Mouse (Mus musculus) spleen, adult 10 weeks (tissue): ENCODE results near the gene Cpox. TPM values are rescaled to one million over a fixed set of nuclear protein-coding genes. Genes with fewer than 3 reads are reported as not detected.

Source experiments
- polyA plus RNA-seq: library from polyadenylated mRNA; stranded (reverse); fragments of 350-450 nt; fragmentation: Illumina TruSeq; extraction: RNeasy Lipid Tissue Mini Kit (QIAGEN cat#74804); gene quantifications from one replicate; pipeline ENCODE4 v1.2.3, GENCODE M21; 2015; ENCODE audit warnings: low replicate concordance; ENCODE audit not compliant: insufficient read depth

The Cpox gene
- polyA plus RNA-seq = 35.9 TPM

GRCm38 (mm10) chr16:58669917-58670630 lies at the start of gene Cpox:
TSS of gene Cpox (plus strand) at chr16:58670292.

DNA sequence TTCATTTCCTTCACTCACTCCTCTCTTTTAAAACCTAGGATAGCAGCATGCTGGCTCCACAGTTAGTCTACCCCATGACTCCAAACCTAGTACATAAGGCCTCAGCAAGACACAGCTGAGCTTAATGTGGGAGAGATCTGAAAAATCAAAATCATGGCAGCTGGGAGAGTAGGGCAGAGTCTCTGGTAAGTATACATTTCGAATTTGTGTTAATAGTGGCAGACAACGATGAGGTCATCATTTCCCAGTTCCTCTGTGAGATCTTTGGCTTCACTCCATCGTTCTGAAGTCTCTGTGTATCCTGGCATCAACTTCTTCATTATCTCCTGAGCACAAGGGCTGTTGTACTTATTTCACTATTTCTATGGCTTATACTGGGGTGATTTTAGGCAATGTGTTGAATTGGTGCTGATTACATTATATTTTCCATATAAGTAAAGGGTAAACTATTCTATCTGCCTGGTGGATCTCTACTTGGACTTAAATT lies 31.4 kb upstream of the Cpox start, which contains the start of gene E330017A01Rik:
Gene E330017A01Rik, minus strand, starts transcription at position 51 of the 487 bp plus-strand sequence.

GRCm38 (mm10) chr16:58718666-58719120 lies 48.6 kb downstream of the Cpox start, which contains the start of gene Gpr15:
TSS of gene Gpr15 (minus strand) at chr16:58719070.

DNA sequence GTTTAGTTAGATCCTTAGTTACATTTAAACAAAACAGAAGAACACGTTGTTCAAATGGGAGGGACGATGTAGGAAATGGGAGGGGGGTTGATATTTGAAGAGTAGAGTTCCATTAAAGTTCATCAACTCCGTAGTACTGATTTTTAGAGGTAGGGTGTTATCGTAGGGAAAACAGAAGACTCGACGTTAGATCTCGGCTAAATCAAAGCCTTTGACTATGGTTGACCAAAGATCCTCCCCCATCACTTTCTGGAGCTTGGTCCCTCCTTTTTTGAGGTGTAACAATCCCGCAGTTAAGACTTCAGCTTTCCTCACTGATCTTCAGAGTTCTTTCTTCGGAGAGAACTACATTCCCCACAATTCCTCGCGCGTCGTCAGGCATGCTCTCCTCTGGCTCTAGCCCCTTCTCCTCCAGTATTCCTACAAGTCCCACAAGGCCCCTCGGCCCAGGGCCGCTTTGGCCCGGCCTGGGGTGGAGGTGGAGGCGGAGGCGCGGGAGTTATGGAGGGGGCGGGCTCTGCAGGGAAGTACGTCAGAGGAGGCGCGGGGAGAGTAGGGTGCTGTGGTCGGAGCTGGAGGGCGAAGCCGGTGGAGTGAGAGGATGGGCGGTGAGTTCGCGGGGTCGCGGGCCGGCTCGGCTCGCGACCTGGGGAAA lies 57.5 kb downstream of the Cpox start, which contains the start of gene Cldnd1:
Gene Cldnd1, plus strand, starts transcription at position 434 of the 655 bp plus-strand sequence.

DNA sequence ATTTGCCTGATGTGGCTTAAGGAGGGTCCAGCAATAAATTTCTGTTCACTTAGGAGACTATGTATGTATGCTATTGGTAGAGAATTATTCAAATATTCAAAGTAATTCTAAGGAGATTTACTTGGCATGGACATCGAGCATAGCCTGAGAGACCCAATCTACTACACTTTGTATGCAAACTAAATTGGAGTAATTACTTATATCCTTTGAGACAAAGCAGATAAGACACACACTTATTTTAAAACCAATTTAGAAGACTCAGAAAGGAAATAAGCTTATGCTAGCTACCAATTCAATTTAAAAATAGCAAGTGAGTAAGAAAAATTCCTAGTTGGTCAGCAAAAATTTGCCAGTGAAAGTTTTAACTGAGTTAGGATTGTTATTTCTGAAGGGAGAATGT lies 93.0 kb downstream of the Cpox start, which contains the start of gene Olfr172:
Gene Olfr172, minus strand, starts transcription at position 101 of the 400 bp plus-strand sequence.

Other genes starting within 250 kb of the Cpox start
- 63.6 TPM for gene St3gal6, start 146.0 kb upstream of the Cpox start, polyA plus RNA-seq
- gene Gm813, start 53.3 kb upstream of the Cpox start, polyA plus RNA-seq = not detected
- not detected for gene E330017A01Rik, start 31.6 kb upstream of the Cpox start, polyA plus RNA-seq
- gene Gpr15, start 48.8 kb downstream of the Cpox start, polyA plus RNA-seq = 1.9 TPM
- gene Cldnd1, start 57.6 kb downstream of the Cpox start, polyA plus RNA-seq = 48.4 TPM
- not detected for gene Olfr172, start 92.9 kb downstream of the Cpox start, polyA plus RNA-seq
- not detected for gene Olfr173, start 130.0 kb downstream of the Cpox start, polyA plus RNA-seq
- not detected for gene Olfr175-ps1, start 156.5 kb downstream of the Cpox start, polyA plus RNA-seq
- gene Olfr177, start 204.5 kb downstream of the Cpox start, polyA plus RNA-seq = not detected
- not detected for gene Olfr178, start 221.8 kb downstream of the Cpox start, polyA plus RNA-seq